In the genomic region with DNA sequence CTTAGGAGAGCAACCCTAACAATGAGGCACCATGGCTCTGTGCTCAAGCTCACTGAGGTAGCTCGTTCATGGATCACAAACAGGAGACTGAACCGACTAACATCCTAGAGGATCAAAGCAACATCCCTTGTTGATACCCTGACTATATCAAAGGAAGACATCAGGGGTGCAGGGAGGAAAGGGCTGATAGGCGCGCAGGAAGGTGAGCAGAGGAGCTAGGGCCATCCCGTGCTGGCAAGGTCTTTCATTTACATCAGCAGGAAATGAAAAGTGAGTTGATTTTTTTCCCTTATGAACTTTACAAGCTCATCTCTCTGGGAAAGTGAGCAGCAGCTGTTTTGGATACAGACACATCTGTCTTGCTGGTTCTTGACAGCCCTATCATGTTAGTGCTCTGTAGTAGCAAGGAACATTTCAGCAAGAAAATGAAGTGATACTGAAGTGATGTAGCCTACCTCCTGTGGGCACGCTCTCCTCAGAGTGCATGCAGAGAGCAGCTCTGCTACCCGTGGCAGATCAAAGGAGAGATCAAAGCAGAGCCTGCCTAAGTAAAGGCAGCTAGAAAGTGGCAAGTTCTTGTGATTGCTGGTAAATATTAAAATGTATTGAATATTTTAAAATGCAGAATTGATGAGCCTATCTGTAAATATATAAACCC, we compare ENCODE assay signal across 19 mouse cellular contexts.
A peak's percentile ranks its signal among the peaks of the same experiment; 100 is the strongest.
DNase-seq lines count a peak whose midpoint lies in the region; ATAC-seq and TF ChIP-seq lines count a peak whose summit lies in the region.
"Had no signal": no experiment of that assay in that cellular context is flagged by ENCODE, and none has a peak within 500 bp of the region (broad histone marks: within the 10 kb centered on the region; RNA-seq: fewer than 3 reads in every experiment).

No protein-coding gene starts in this region.

- WGBS in forebrain, embryonic 15.5 days, result 73% methylated on average over 7 of the region's 7 CpGs
- WGBS in forebrain, embryonic 11.5 days, result 69% methylated on average over 7 of the region's 7 CpGs
- WGBS in neural tube, embryonic 13.5 days, result 50% methylated on average over 7 of the region's 7 CpGs
- 19% methylated on average over 7 of the region's 7 CpGs for WGBS in limb, embryonic 14.5 days

- peaks cover 15% of the 10 kb centered on the region for H3K4me1 ChIP-seq in forebrain, embryonic 15.5 days
- H3K4me1 ChIP-seq in forebrain, embryonic 11.5 days (replicated peaks; ENCODE audit: control insufficient read depth, insufficient read depth, low read length), result no peaks in the 10 kb centered on the region
- no peaks in the 10 kb centered on the region; the same call in 1 of the 2 replicates for H3K4me1 ChIP-seq in neural tube, embryonic 13.5 days (replicated peaks)
- no peaks in the 10 kb centered on the region for H3K4me1 ChIP-seq in limb, embryonic 14.5 days (ENCODE audit: control insufficient read depth, insufficient read depth, low read length)

- no peaks in the 10 kb centered on the region for H3K9me3 ChIP-seq in forebrain, embryonic 15.5 days
- no peaks in the 10 kb centered on the region for H3K9me3 ChIP-seq in forebrain, embryonic 11.5 days (ENCODE audit: control insufficient read depth, low read length)
- H3K9me3 ChIP-seq in neural tube, embryonic 13.5 days, result no peaks in the 10 kb centered on the region
- H3K9me3 ChIP-seq in limb, embryonic 14.5 days (ENCODE audit: control insufficient read depth, low read length), result no peaks in the 10 kb centered on the region
- H3K9me3 ChIP-seq: lung, embryonic 15.5 days had no signal

- no peak overlapping the region for H3K27ac ChIP-seq in forebrain, embryonic 15.5 days (replicated peaks)
- H3K27ac ChIP-seq in forebrain, embryonic 11.5 days (ENCODE audit: low read depth, low read length), result no peak overlapping the region
- 0 out of 2 replicates have a peak overlapping the region, but pooled peaks have one; percentile 19 for H3K27ac ChIP-seq in neural tube, embryonic 13.5 days (replicated peaks)
- no peak overlapping the region for H3K27ac ChIP-seq in limb, embryonic 14.5 days (replicated peaks; ENCODE audit: low read depth, low read length)
- H3K27ac ChIP-seq: lung, embryonic 15.5 days had no signal

- no peaks in the 10 kb centered on the region for H3K27me3 ChIP-seq in forebrain, embryonic 15.5 days
- no peaks in the 10 kb centered on the region for H3K27me3 ChIP-seq in forebrain, embryonic 11.5 days (ENCODE audit: control insufficient read depth, insufficient read depth, low read length)
- H3K27me3 ChIP-seq in neural tube, embryonic 13.5 days, result no peaks in the 10 kb centered on the region
- H3K27me3 ChIP-seq in limb, embryonic 14.5 days (ENCODE audit: control insufficient read depth, insufficient read depth, low read length), result no peaks in the 10 kb centered on the region
- H3K27me3 ChIP-seq: lung, embryonic 15.5 days had no signal

- peaks cover 7% of the 10 kb centered on the region for H3K36me3 ChIP-seq in forebrain, embryonic 15.5 days
- H3K36me3 ChIP-seq in forebrain, embryonic 11.5 days (ENCODE audit: control insufficient read depth, insufficient read depth, low read length), result no peaks in the 10 kb centered on the region
- peaks cover 11% of the 10 kb centered on the region for H3K36me3 ChIP-seq in neural tube, embryonic 13.5 days
- H3K36me3 ChIP-seq in limb, embryonic 14.5 days (ENCODE audit: control insufficient read depth, insufficient read depth, low read length), result no peaks in the 10 kb centered on the region
- H3K36me3 ChIP-seq: lung, embryonic 15.5 days had no signal

- no peak overlapping the region for H3K4me2 ChIP-seq in forebrain, embryonic 15.5 days (replicated peaks)
- no peak overlapping the region for H3K4me2 ChIP-seq in forebrain, embryonic 11.5 days (ENCODE audit: low read depth, low read length, severe bottlenecking)
- H3K4me2 ChIP-seq in neural tube, embryonic 13.5 days, result no peak overlapping the region
- no peak overlapping the region for H3K4me2 ChIP-seq in limb, embryonic 14.5 days (replicated peaks; ENCODE audit: low read depth, low read length, severe bottlenecking)
- H3K4me2 ChIP-seq: liver, embryonic 11.5 days; lung, embryonic 15.5 days had no signal

- no peak for DNase-seq in forebrain, embryonic 11.5 days (ENCODE audit: low spot score)
- no peak for DNase-seq in neural tube, embryonic 10.5 days (ENCODE audit: extremely low spot score, low spot score)
- peak; percentile 8 for DNase-seq in limb, embryonic 14.5 days (ENCODE audit: low spot score)
- DNase-seq in thymus, postnatal 4 days, result peak; percentile 14
- no peak for DNase-seq in cerebellum, adult 11-12 months
- DNase-seq in kidney, postnatal 36 days, result no peak
- DNase-seq: adrenal gland, adult 8-10 months; cerebellum, adult 2 months; forebrain, postnatal 0 days; gastrocnemius, postnatal 14 days; heart, postnatal 10 days; kidney, postnatal 14 days; layer of hippocampus, adult 9-11 months had no signal

- ATAC-seq in forebrain, embryonic 15.5 days (replicated peaks), result 0 out of 2 replicates have a peak, but pooled peaks have one; percentile 30
- ATAC-seq in forebrain, embryonic 11.5 days (replicated peaks; ENCODE audit: low FRiP score), result no peak
- no peak for ATAC-seq in neural tube, embryonic 13.5 days (ENCODE audit: low read depth)
- ATAC-seq in limb, embryonic 14.5 days (ENCODE audit: low FRiP score, low read depth), result no peak
- ATAC-seq: forebrain, postnatal 0 days; intestine, postnatal 0 days had no signal

- no peak overlapping the region for H3K4me3 ChIP-seq in forebrain, embryonic 15.5 days
- H3K4me3 ChIP-seq in forebrain, embryonic 11.5 days (ENCODE audit: low read depth, low read length), result no peak overlapping the region
- no peak overlapping the region for H3K4me3 ChIP-seq in neural tube, embryonic 13.5 days
- H3K4me3 ChIP-seq in limb, embryonic 14.5 days (replicated peaks; ENCODE audit: low read length), result no peak overlapping the region
- H3K4me3 ChIP-seq: erythroblast, embryonic 14.5 days; lung, embryonic 15.5 days had no signal

- no peak overlapping the region for H3K9ac ChIP-seq in forebrain, embryonic 15.5 days (replicated peaks)
- no peak overlapping the region for H3K9ac ChIP-seq in forebrain, embryonic 11.5 days (ENCODE audit: low read length)
- no peak overlapping the region for H3K9ac ChIP-seq in neural tube, embryonic 13.5 days
- no peak overlapping the region for H3K9ac ChIP-seq in limb, embryonic 14.5 days (ENCODE audit: low read depth, low read length, severe bottlenecking)
- H3K9ac ChIP-seq: forebrain, postnatal 0 days; lung, embryonic 15.5 days had no signal

- no peak for TF ChIP-seq POLR2A in limb, embryonic 14.5 days (IDR thresholded peaks at IDR 0.05; ENCODE audit: borderline replicate concordance, extremely low read depth, insufficient read depth, insufficient read length)

Comparison
In these comparisons a context has a peak if more than half of its experiments do, and no peak if none do; other contexts are left out.
1. DNase-seq: peak in limb, embryonic 14.5 days (single experiment) and thymus, postnatal 4 days (single experiment); none in forebrain, embryonic 11.5 days (single experiment), neural tube, embryonic 10.5 days (single experiment), cerebellum, adult 11-12 months (single experiment) and kidney, postnatal 36 days (0 of 2).